Mouse (Mus musculus): Measurements from ENCODE around the gene Pou2f1.

The Pou2f1 gene

GRCm38 (mm10) chr1:165961676-165962364 is 40.7 kb downstream of the Pou2f1 start:
- no peak for DNase-seq (ENCODE audit: low spot score)

- DNase-seq (ENCODE audit: low spot score), result no peak
Observed at GRCm38 (mm10) chr1:165958159-165958558, 44.3 kb downstream of the Pou2f1 start.

- DNase-seq (ENCODE audit: low spot score), result no peak
Observed at GRCm38 (mm10) chr1:165948214-165948813, 54.2 kb downstream of the Pou2f1 start.

GRCm38 (mm10) chr1:165943270-165943669 is 59.2 kb downstream of the Pou2f1 start:
- no peak for DNase-seq (ENCODE audit: low spot score)

- DNase-seq (ENCODE audit: low spot score), result no peak
Observed at GRCm38 (mm10) chr1:165935466-165935818, 67.0 kb downstream of the Pou2f1 start.

- no peak for DNase-seq (ENCODE audit: low spot score)
Observed at GRCm38 (mm10) chr1:165934648-165935465, 67.6 kb downstream of the Pou2f1 start.

GRCm38 (mm10) chr1:165933915-165934647 is 68.4 kb downstream of the Pou2f1 start:
- DNase-seq (ENCODE audit: low spot score), result no peak

GRCm38 (mm10) chr1:165932842-165933241 is 69.6 kb downstream of the Pou2f1 start:
- DNase-seq (ENCODE audit: low spot score), result no peak

GRCm38 (mm10) chr1:165930510-165930909 is 72.0 kb downstream of the Pou2f1 start:
- no peak for DNase-seq (ENCODE audit: low spot score)

- DNase-seq (ENCODE audit: low spot score), result no peak
Observed at GRCm38 (mm10) chr1:165927507-165928279, 74.8 kb downstream of the Pou2f1 start.

- no peak for DNase-seq (ENCODE audit: low spot score)
Observed at GRCm38 (mm10) chr1:165925207-165925606, 77.3 kb downstream of the Pou2f1 start.

GRCm38 (mm10) chr1:165922488-165922887 is 80.0 kb downstream of the Pou2f1 start:
- no peak for DNase-seq (ENCODE audit: low spot score)

GRCm38 (mm10) chr1:165921026-165921425 is 81.5 kb downstream of the Pou2f1 start:
- DNase-seq (ENCODE audit: low spot score), result no peak

GRCm38 (mm10) chr1:165914416-165914801 is 88.1 kb downstream of the Pou2f1 start:
- no peak for DNase-seq (ENCODE audit: low spot score)

GRCm38 (mm10) chr1:165913720-165914415 is 88.6 kb downstream of the Pou2f1 start:
- DNase-seq (ENCODE audit: low spot score), result no peak

- DNase-seq (ENCODE audit: low spot score), result no peak
Observed at GRCm38 (mm10) chr1:165909471-165909870, 93.0 kb downstream of the Pou2f1 start.

- no peak for DNase-seq (ENCODE audit: low spot score)
Observed at GRCm38 (mm10) chr1:165908806-165909205, 93.7 kb downstream of the Pou2f1 start.

- no peak for DNase-seq (ENCODE audit: low spot score)
Observed at GRCm38 (mm10) chr1:165908153-165908552, 94.3 kb downstream of the Pou2f1 start.

GRCm38 (mm10) chr1:165903596-165903995 is 98.9 kb downstream of the Pou2f1 start:
- DNase-seq (ENCODE audit: low spot score), result no peak

- DNase-seq (ENCODE audit: low spot score), result no peak
Observed at GRCm38 (mm10) chr1:165891686-165892085, 110.8 kb downstream of the Pou2f1 start.

Measured in urinary bladder, postnatal 25 days (tissue).